Mouse (Mus musculus): ENCODE measurements around the gene Kpna4. TPM values are rescaled to one million over a fixed set of nuclear protein-coding genes. Genes with fewer than 3 reads are reported as not detected.

Gene Kpna4
- total RNA-seq, 1 experiment = 33.8 TPM

DNA sequence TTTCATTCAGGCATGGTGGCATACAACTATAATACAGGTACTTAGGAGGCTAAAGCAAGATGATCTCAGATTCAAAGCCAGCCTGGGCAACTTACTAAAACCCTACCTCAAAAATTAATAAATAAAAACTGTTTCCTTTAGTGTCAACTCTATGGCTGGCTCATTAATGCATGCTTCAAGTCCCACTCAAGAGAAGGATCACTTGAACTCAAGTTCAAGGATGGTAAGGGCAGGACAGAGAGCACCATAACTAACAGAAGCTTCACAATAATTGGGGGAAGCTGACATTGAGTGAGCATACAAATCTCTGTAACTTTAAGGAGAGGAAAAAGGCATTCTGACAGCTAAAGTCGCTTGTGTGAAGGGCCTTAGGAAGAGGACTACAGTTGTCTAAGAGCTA lies 13.0 kb downstream of the Kpna4 start:
- TF ChIP-seq ZC3H11A (IDR thresholded peaks at IDR 0.05; ENCODE audit: borderline replicate concordance, low read depth, low read length) (no peak), ZNF384 (IDR thresholded peaks at IDR 0.05; ENCODE audit: low read depth, low read length) (no peak), MAFK (IDR thresholded peaks at IDR 0.05; ENCODE audit: insufficient read depth, low read depth, low read length) (no peak)
- Histone ChIP-seq H3K27ac (ENCODE audit: insufficient read depth, low read depth, low read length, poor library complexity, severe bottlenecking) (no peak overlapping the region), H3K36me3 (ENCODE audit: control insufficient read depth, insufficient read depth, low read length, poor library complexity, severe bottlenecking) (no peaks in the 10 kb centered on the region), H3K9ac (ENCODE audit: insufficient read depth, low read depth, low read length, poor library complexity, severe bottlenecking) (no peak overlapping the region), H3K9me3 (ENCODE audit: control insufficient read depth, insufficient read depth, low read depth, low read length) (no peaks in the 10 kb centered on the region), H3K4me3 (ENCODE audit: insufficient read depth in 1 of 2, low read depth in 1 of 2, low read length in 2 of 2, poor library complexity in 1 of 2, severe bottlenecking in 1 of 2) (no peak overlapping the region), H3K4me1 (ENCODE audit: control insufficient read depth in 2 of 2, insufficient read depth in 2 of 2, low read length in 2 of 2, poor library complexity in 1 of 2) (peaks cover 2 to 6% of the 10 kb centered on the region in 2 experiments; a peak in 2 of 4 replicates)
- DNase-seq (ENCODE audit: low read depth, low spot score) = no peak
- in situ Hi-C loops (cut with MboI; ENCODE audit: low sequenced_read_pairs in 2 of 2, unreplicated experiment in 2 of 2) = no loop called here

DNA sequence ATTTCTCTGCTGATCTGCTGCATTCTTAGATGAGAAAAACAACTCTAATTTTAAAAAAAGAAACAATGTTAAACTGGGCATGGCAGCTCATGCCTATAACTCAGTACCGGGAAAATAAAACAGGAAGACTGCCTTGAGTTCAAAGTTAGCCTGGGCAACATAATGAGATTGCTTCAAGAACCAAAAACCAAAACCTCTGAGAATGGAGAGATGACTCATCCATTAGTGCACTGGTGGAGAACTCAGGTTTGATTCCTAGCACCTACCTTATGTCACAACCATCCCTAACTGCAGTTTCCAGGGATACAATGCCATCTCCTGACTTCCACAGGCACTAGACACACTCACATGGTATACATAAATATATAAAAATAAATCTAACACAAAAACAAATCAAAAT lies 17.8 kb downstream of the Kpna4 start:
- DNase-seq (ENCODE audit: low read depth, low spot score) = no peak
- TF ChIP-seq HCFC1 (IDR thresholded peaks at IDR 0.05; ENCODE audit: borderline replicate concordance, insufficient read depth, low read length) = no peak
- no peak for TF ChIP-seq MAFK (IDR thresholded peaks at IDR 0.05; ENCODE audit: insufficient read depth, low read depth, low read length)

DNA sequence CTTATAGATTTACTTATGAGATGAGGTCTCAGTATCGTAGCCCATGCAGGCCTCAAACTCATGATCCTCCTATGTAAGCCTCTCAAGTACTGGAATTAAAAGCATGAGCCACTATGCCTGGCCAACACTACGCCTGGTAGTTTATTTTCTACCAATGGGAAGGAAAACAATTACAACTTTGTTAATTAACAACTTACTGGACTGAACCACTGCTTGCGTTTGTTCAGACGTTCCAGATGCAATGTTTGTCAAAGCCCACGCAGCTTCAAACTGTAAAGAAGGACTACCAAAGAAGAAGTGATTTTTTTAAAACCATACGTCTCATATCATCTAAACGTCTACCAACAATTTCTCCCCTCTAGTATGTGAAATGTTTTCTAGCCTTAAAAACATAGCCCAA lies 32.5 kb downstream of the Kpna4 start:
- no peaks in the 10 kb centered on the region for H3K4me1 ChIP-seq (ENCODE audit: control insufficient read depth in 2 of 2, insufficient read depth in 2 of 2, low read length in 2 of 2, poor library complexity in 1 of 2)

More for the DNA sequence above, 17.8 kb downstream of the Kpna4 start:
- no peak overlapping the region for H3K9ac ChIP-seq (ENCODE audit: insufficient read depth, low read depth, low read length, poor library complexity, severe bottlenecking)
- no peak overlapping the region for H3K27ac ChIP-seq (ENCODE audit: insufficient read depth, low read depth, low read length, poor library complexity, severe bottlenecking)
- H3K4me1 ChIP-seq (ENCODE audit: control insufficient read depth in 2 of 2, insufficient read depth in 2 of 2, low read length in 2 of 2, poor library complexity in 1 of 2) = no peaks in the 10 kb centered on the region
- no peaks in the 10 kb centered on the region for H3K36me3 ChIP-seq (ENCODE audit: control insufficient read depth, insufficient read depth, low read length, poor library complexity, severe bottlenecking)
- H3K4me3 ChIP-seq (ENCODE audit: insufficient read depth in 1 of 2, low read depth in 1 of 2, low read length in 2 of 2, poor library complexity in 1 of 2, severe bottlenecking in 1 of 2) = no peak overlapping the region
- H3K9me3 ChIP-seq (ENCODE audit: control insufficient read depth, insufficient read depth, low read depth, low read length) = no peaks in the 10 kb centered on the region
- in situ Hi-C loops (cut with MboI; ENCODE audit: low sequenced_read_pairs in 2 of 2, unreplicated experiment in 2 of 2) = no loop called here

DNA sequence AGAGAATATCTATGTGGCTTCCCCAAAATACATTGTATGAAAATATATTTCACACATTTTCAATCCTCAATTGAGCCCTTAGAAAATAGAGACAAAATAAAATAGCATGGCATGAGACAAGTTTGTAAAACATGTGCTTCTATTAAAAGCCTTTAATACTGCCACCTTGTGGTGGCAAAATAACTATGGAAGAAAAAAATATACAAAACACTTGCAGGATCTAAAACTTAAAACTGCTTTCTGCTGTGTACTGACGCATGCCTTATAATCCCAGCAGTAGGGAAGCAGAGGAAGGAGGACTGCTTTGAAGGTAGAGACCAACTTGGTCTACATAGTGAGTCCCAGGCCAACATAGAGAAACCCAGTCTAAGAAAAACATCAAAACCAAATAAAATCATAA lies 62.9 kb downstream of the Kpna4 start:
- no peaks in the 10 kb centered on the region; the same call in 1 of the 2 replicates for H3K36me3 ChIP-seq (ENCODE audit: control insufficient read depth, insufficient read depth, low read length, poor library complexity, severe bottlenecking)
- no peak for DNase-seq (ENCODE audit: low read depth, low spot score)
- H3K9me3 ChIP-seq (ENCODE audit: control insufficient read depth, insufficient read depth, low read depth, low read length) = no peaks in the 10 kb centered on the region
- H3K4me3 ChIP-seq (ENCODE audit: insufficient read depth in 1 of 2, low read depth in 1 of 2, low read length in 2 of 2, poor library complexity in 1 of 2, severe bottlenecking in 1 of 2) = no peak overlapping the region
- H3K27ac ChIP-seq (ENCODE audit: insufficient read depth, low read depth, low read length, poor library complexity, severe bottlenecking) = no peak overlapping the region
- no peaks in the 10 kb centered on the region for H3K4me1 ChIP-seq (ENCODE audit: control insufficient read depth in 2 of 2, insufficient read depth in 2 of 2, low read length in 2 of 2, poor library complexity in 1 of 2)
- no peak overlapping the region for H3K9ac ChIP-seq (ENCODE audit: insufficient read depth, low read depth, low read length, poor library complexity, severe bottlenecking)
- no peak for TF ChIP-seq CHD2 (IDR thresholded peaks at IDR 0.05; ENCODE audit: low read depth, low read length)
- no peak for TF ChIP-seq ZNF384 (IDR thresholded peaks at IDR 0.05; ENCODE audit: low read depth, low read length)
- TF ChIP-seq ZC3H11A (IDR thresholded peaks at IDR 0.05; ENCODE audit: borderline replicate concordance, low read depth, low read length) = no peak
- no peak for TF ChIP-seq MAFK (IDR thresholded peaks at IDR 0.05; ENCODE audit: insufficient read depth, low read depth, low read length)
- TF ChIP-seq HCFC1 (IDR thresholded peaks at IDR 0.05; ENCODE audit: borderline replicate concordance, insufficient read depth, low read length) = no peak
- in situ Hi-C loops (cut with MboI; ENCODE audit: low sequenced_read_pairs in 2 of 2, unreplicated experiment in 2 of 2) = no loop called here

More for the DNA sequence above, 32.5 kb downstream of the Kpna4 start:
- DNase-seq (ENCODE audit: low read depth, low spot score) = no peak
- Histone ChIP-seq H3K36me3 (ENCODE audit: control insufficient read depth, insufficient read depth, low read length, poor library complexity, severe bottlenecking) (no peaks in the 10 kb centered on the region; the same call in 1 of the 2 replicates), H3K9me3 (ENCODE audit: control insufficient read depth, insufficient read depth, low read depth, low read length) (no peaks in the 10 kb centered on the region), H3K4me3 (ENCODE audit: insufficient read depth in 1 of 2, low read depth in 1 of 2, low read length in 2 of 2, poor library complexity in 1 of 2, severe bottlenecking in 1 of 2) (no peak overlapping the region), H3K27ac (ENCODE audit: insufficient read depth, low read depth, low read length, poor library complexity, severe bottlenecking) (no peak overlapping the region), H3K9ac (ENCODE audit: insufficient read depth, low read depth, low read length, poor library complexity, severe bottlenecking) (no peak overlapping the region)
- in situ Hi-C loops (cut with MboI; ENCODE audit: low sequenced_read_pairs in 2 of 2, unreplicated experiment in 2 of 2) = no loop called here
- TF ChIP-seq MAFK (IDR thresholded peaks at IDR 0.05; ENCODE audit: insufficient read depth, low read depth, low read length) (no peak), HCFC1 (IDR thresholded peaks at IDR 0.05; ENCODE audit: borderline replicate concordance, insufficient read depth, low read length) (no peak), ZNF384 (IDR thresholded peaks at IDR 0.05; ENCODE audit: low read depth, low read length) (no peak), ZC3H11A (IDR thresholded peaks at IDR 0.05; ENCODE audit: borderline replicate concordance, low read depth, low read length) (no peak)

DNA sequence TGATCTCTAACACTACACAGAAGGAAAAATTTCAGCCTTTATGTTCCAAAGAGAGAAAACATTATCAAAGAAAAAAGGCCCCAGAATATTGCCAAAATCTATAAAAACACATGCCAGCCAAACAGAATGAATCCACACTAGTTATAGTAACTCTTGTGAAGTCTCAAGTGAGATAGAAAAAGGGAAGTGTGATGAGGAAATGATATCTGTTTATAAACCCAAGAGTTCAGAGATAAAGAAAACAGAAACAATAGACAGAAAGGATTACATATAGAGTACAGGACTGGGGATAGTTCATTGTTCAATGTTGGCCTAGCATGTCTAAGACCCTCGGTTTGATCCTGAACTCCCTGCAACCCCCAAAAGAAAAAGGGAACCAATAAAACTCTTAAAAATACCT lies 64.1 kb downstream of the Kpna4 start:
- Histone ChIP-seq H3K4me3 (ENCODE audit: insufficient read depth in 1 of 2, low read depth in 1 of 2, low read length in 2 of 2, poor library complexity in 1 of 2, severe bottlenecking in 1 of 2) (no peak overlapping the region), H3K9me3 (ENCODE audit: control insufficient read depth, insufficient read depth, low read depth, low read length) (no peaks in the 10 kb centered on the region), H3K36me3 (ENCODE audit: control insufficient read depth, insufficient read depth, low read length, poor library complexity, severe bottlenecking) (no peaks in the 10 kb centered on the region; the same call in 1 of the 2 replicates), H3K27ac (ENCODE audit: insufficient read depth, low read depth, low read length, poor library complexity, severe bottlenecking) (no peak overlapping the region), H3K9ac (ENCODE audit: insufficient read depth, low read depth, low read length, poor library complexity, severe bottlenecking) (no peak overlapping the region), H3K4me1 (ENCODE audit: control insufficient read depth in 2 of 2, insufficient read depth in 2 of 2, low read length in 2 of 2, poor library complexity in 1 of 2) (no peaks in the 10 kb centered on the region)
- in situ Hi-C loops (cut with MboI; ENCODE audit: low sequenced_read_pairs in 2 of 2, unreplicated experiment in 2 of 2) = no loop called here
- no peak for TF ChIP-seq ZC3H11A (IDR thresholded peaks at IDR 0.05; ENCODE audit: borderline replicate concordance, low read depth, low read length)
- no peak for TF ChIP-seq MAFK (IDR thresholded peaks at IDR 0.05; ENCODE audit: insufficient read depth, low read depth, low read length)
- no peak for TF ChIP-seq ZNF384 (IDR thresholded peaks at IDR 0.05; ENCODE audit: low read depth, low read length)
- no peak for TF ChIP-seq CHD2 (IDR thresholded peaks at IDR 0.05; ENCODE audit: low read depth, low read length)
- TF ChIP-seq HCFC1 (IDR thresholded peaks at IDR 0.05; ENCODE audit: borderline replicate concordance, insufficient read depth, low read length) = no peak
- no peak for DNase-seq (ENCODE audit: low read depth, low spot score)

Measured in ES-E14 (cell line).